Comparison of ENCODE assay signal across 8 mouse cellular contexts in genomic region chr2:152332101-152332825, GRCm38 (mm10). TPM values are rescaled to one million over a fixed set of nuclear protein-coding genes. Genes with fewer than 3 reads are reported as not detected.
A peak's percentile ranks its signal among the peaks of the same experiment; 100 is the strongest.
DNase-seq lines count a peak whose midpoint lies in the region; ATAC-seq and TF ChIP-seq lines count a peak whose summit lies in the region.

Rbck1 (minus strand) TSS chr2:152332653.

- 0% methylated on average over 53 of the region's 54 CpGs for WGBS in embryonic facial prominence, embryonic 11.5 days
- under 1% methylated on average over 54 of the region's 54 CpGs for WGBS in kidney, adult 2 months
- under 1% methylated on average over 52 of the region's 54 CpGs for WGBS in limb, embryonic 12.5 days
- under 1% methylated on average over 54 of the region's 54 CpGs for WGBS in midbrain, embryonic 15.5 days
- WGBS in spleen, adult 2 months = under 1% methylated on average over 54 of the region's 54 CpGs

- peak; percentile 80 to 85 for DNase-seq in urinary bladder, adult 18-20 months (ENCODE audit: low spot score in 2 of 2)
- no peak for DNase-seq in urinary bladder, postnatal 10 days (ENCODE audit: low spot score)
- peak; percentile 89 for DNase-seq in embryonic facial prominence, embryonic 11.5 days (ENCODE audit: low spot score)
- DNase-seq in heart, adult 18-20 months = peak; percentile 93 to 94
- peak; percentile 95 for DNase-seq in kidney, adult 2 months
- DNase-seq in spleen, adult 2 months (ENCODE audit: low read depth in 1 of 2, low spot score in 2 of 2) = peak; percentile 77 to 87

- peak within 1 kb of the TSS; percentile 72 for H3K4me2 ChIP-seq in embryonic facial prominence, embryonic 11.5 days (ENCODE audit: low read depth, low read length)
- peak within 1 kb of the TSS; percentile 76 for H3K4me2 ChIP-seq in limb, embryonic 12.5 days
- peak within 1 kb of the TSS; percentile 80 for H3K4me2 ChIP-seq in midbrain, embryonic 15.5 days

- peak within 1 kb of the TSS; percentile 88 for H3K9ac ChIP-seq in embryonic facial prominence, embryonic 11.5 days (replicated peaks; ENCODE audit: low read length)
- H3K9ac ChIP-seq in limb, embryonic 12.5 days (replicated peaks) = peak within 1 kb of the TSS; percentile 89
- peak within 1 kb of the TSS; percentile 82 for H3K9ac ChIP-seq in midbrain, embryonic 15.5 days

- H3K27ac ChIP-seq in embryonic facial prominence, embryonic 11.5 days (replicated peaks; ENCODE audit: low read depth, low read length) = peak within 1 kb of the TSS; percentile 76
- H3K27ac ChIP-seq in kidney, adult 2 months (ENCODE audit: insufficient read depth, low read depth, low read length) = peak within 1 kb of the TSS; percentile 67
- H3K27ac ChIP-seq in limb, embryonic 12.5 days = peak within 1 kb of the TSS; percentile 87
- peak within 1 kb of the TSS; percentile 89 for H3K27ac ChIP-seq in midbrain, embryonic 15.5 days
- H3K27ac ChIP-seq in spleen, adult 2 months (ENCODE audit: insufficient read depth, low read length) = peak within 1 kb of the TSS; percentile 98

- no peaks in the 10 kb centered on the region; the same call in none of the 2 replicates for H3K36me3 ChIP-seq in embryonic facial prominence, embryonic 11.5 days (replicated peaks; ENCODE audit: control insufficient read depth, insufficient read depth, low read depth, low read length)
- no peaks in the 10 kb centered on the region for H3K36me3 ChIP-seq in kidney, adult 2 months (ENCODE audit: control insufficient read depth, insufficient read depth, low read length)
- H3K36me3 ChIP-seq in limb, embryonic 12.5 days = peaks cover 28% of the 10 kb centered on the region
- H3K36me3 ChIP-seq in midbrain, embryonic 15.5 days (replicated peaks) = peaks cover 3% of the 10 kb centered on the region; the same call in 1 of the 2 replicates
- H3K36me3 ChIP-seq in spleen, adult 2 months (ENCODE audit: control insufficient read depth, insufficient read depth, low read length) = peaks cover 3% of the 10 kb centered on the region

- no peaks in the 10 kb centered on the region for H3K27me3 ChIP-seq in embryonic facial prominence, embryonic 11.5 days (ENCODE audit: control insufficient read depth, insufficient read depth, low read length)
- H3K27me3 ChIP-seq in kidney, adult 2 months (replicated peaks; ENCODE audit: control insufficient read depth, insufficient read depth, low read length) = no peaks in the 10 kb centered on the region
- H3K27me3 ChIP-seq in limb, embryonic 12.5 days = peaks cover 12% of the 10 kb centered on the region
- H3K27me3 ChIP-seq in midbrain, embryonic 15.5 days (replicated peaks) = no peaks in the 10 kb centered on the region
- H3K27me3 ChIP-seq in spleen, adult 2 months (ENCODE audit: control insufficient read depth, insufficient read depth, low read length) = no peaks in the 10 kb centered on the region

- peak within 1 kb of the TSS; percentile 61 for H3K4me3 ChIP-seq in embryonic facial prominence, embryonic 11.5 days (ENCODE audit: low read depth, low read length)
- H3K4me3 ChIP-seq in kidney, adult 2 months (ENCODE audit: insufficient read depth, low read depth, low read length) = peak within 1 kb of the TSS; percentile 85
- peak within 1 kb of the TSS; percentile 91 for H3K4me3 ChIP-seq in limb, embryonic 12.5 days (replicated peaks)
- peak within 1 kb of the TSS; percentile 94 for H3K4me3 ChIP-seq in midbrain, embryonic 15.5 days
- H3K4me3 ChIP-seq in spleen, adult 2 months (ENCODE audit: extremely low read depth, insufficient read depth, insufficient read length) = peak within 1 kb of the TSS; percentile 99

- no peak for TF ChIP-seq CTCF in kidney, adult 2 months (conservative IDR thresholded peaks at IDR 0.05; ENCODE audit: insufficient read depth, insufficient read length, low read depth, low read length)
- no peak for TF ChIP-seq CTCF in spleen, adult 2 months (IDR thresholded peaks at IDR 0.05; ENCODE audit: extremely low read depth, insufficient read depth, insufficient read length, insufficient replicate concordance)

- no peaks in the 10 kb centered on the region for H3K9me3 ChIP-seq in embryonic facial prominence, embryonic 11.5 days (replicated peaks; ENCODE audit: control insufficient read depth, low read length)
- H3K9me3 ChIP-seq in limb, embryonic 12.5 days = no peaks in the 10 kb centered on the region
- no peaks in the 10 kb centered on the region for H3K9me3 ChIP-seq in midbrain, embryonic 15.5 days

- TF ChIP-seq POLR2A in kidney, adult 2 months (IDR thresholded peaks at IDR 0.05; ENCODE audit: low read depth, low read length) = peak; percentile 33
- TF ChIP-seq POLR2A in spleen, adult 2 months (IDR thresholded peaks at IDR 0.05; ENCODE audit: low read depth, low read length) = peak; percentile 79

- peak; percentile 94 for ATAC-seq in embryonic facial prominence, embryonic 11.5 days (replicated peaks; ENCODE audit: insufficient number of reproducible peaks, low FRiP score, low TSS enrichment, low read depth)
- ATAC-seq in limb, embryonic 12.5 days (ENCODE audit: insufficient number of reproducible peaks, insufficient read depth, low FRiP score, low TSS enrichment, low read depth) = peak; percentile 95
- peak; percentile 97 for ATAC-seq in midbrain, embryonic 15.5 days (replicated peaks)

- H3K4me1 ChIP-seq in embryonic facial prominence, embryonic 11.5 days (ENCODE audit: control insufficient read depth, insufficient read depth, low read length) = peaks cover 2% of the 10 kb centered on the region; the same call in 1 of the 2 replicates
- H3K4me1 ChIP-seq in kidney, adult 2 months (ENCODE audit: control insufficient read depth, insufficient read depth, low read length) = no peaks in the 10 kb centered on the region
- H3K4me1 ChIP-seq in limb, embryonic 12.5 days (replicated peaks) = peaks cover 16% of the 10 kb centered on the region
- H3K4me1 ChIP-seq in midbrain, embryonic 15.5 days = peaks cover 27% of the 10 kb centered on the region
- peaks cover 11% of the 10 kb centered on the region; the same call in 1 of the 2 replicates for H3K4me1 ChIP-seq in spleen, adult 2 months (ENCODE audit: control insufficient read depth, insufficient read depth, insufficient read length)

RNA-seq across cellular contexts. Expression of gene Rbck1, which starts in this region (rescaled TPM):
- 58.2 and 64.9 TPM in 2 replicates for polyA plus RNA-seq in embryonic facial prominence, embryonic 11.5 days (2014; fragmentation: Nextera tagmentation; extraction: Ambion mirVana)
- 10 to 100 TPM; 45.8 to 46.9 TPM for total RNA-seq in heart, adult 18-20 months (2021)
- polyA plus RNA-seq in kidney, adult 2 months (2012; rRNA removed) = 150 and 155 TPM in 2 replicates
- polyA plus RNA-seq in limb, embryonic 12.5 days (2016; fragmentation: Nextera tagmentation; extraction: Ambion mirVana) = 72.9 and 79.2 TPM in 2 replicates
- 117 and 120 TPM in 2 replicates for polyA plus RNA-seq in midbrain, embryonic 15.5 days (2015; fragmentation: Nextera tagmentation; extraction: Ambion mirVana)
- polyA plus RNA-seq in spleen, adult 2 months (2012; rRNA removed) = 326 and 431 TPM in 2 replicates
